Mouse (Mus musculus) cerebellum, adult 2 months (tissue): ENCODE data around the gene Klhl22.

Experiments used
- CTCF ChIP-seq: fragments of 200-500 bp; IDR thresholded peaks from 2 replicates; pipeline ENCODE4 v1.5.1; 2011; ENCODE audit warnings: low read depth, mild to moderate bottlenecking, control low read depth, low read length, moderate library complexity, borderline replicate concordance; ENCODE audit not compliant: insufficient read depth
- POLR2A ChIP-seq: fragments of 200-500 bp; IDR thresholded peaks from 2 replicates; pipeline ENCODE4 v1.6.1; 2011; ENCODE audit warnings: low read length, control low read depth, borderline replicate concordance; ENCODE audit not compliant: insufficient read depth

GRCm38 (mm10) chr16:17761074-17761473, 1.7 kb downstream of the Klhl22 start:
- TF ChIP-seq CTCF, result no peak
- TF ChIP-seq POLR2A, result no peak
